Mouse (Mus musculus) MEL (cell line): Measurements from ENCODE around the gene Rasl11a.
A peak's percentile ranks its signal among the peaks of the same experiment; 100 is the strongest.

Experiments used
- CTCF ChIP-seq, 3 experiments: IDR thresholded peaks in 2 of 3; conservative IDR thresholded peaks in 1 of 3; 2 replicates each; pipeline ENCODE4 v1.5.1; 2011 to 2012; ENCODE audit warnings: low read length in 3 of 3, low read depth in 2 of 3, mild to moderate bottlenecking in 2 of 3, improper control_type of control experiment in 1 of 3, inconsistent platforms in 1 of 3, mixed read lengths in 1 of 3, moderate library complexity in 1 of 3; ENCODE audit not compliant: control insufficient read depth in 1 of 3, insufficient read depth in 1 of 3, poor library complexity in 1 of 3, severe bottlenecking in 1 of 3
- E2F4 ChIP-seq: IDR thresholded peaks from 2 replicates; pipeline ENCODE4 v1.6.1; 2011; ENCODE audit warnings: low read depth, low read length, improper control_type of control experiment, borderline replicate concordance
- ELF1 ChIP-seq: IDR thresholded peaks from 2 replicates; pipeline ENCODE4 v1.6.1; 2014; ENCODE audit warnings: low read depth, mild to moderate bottlenecking, inconsistent platforms, low read length, improper control_type of control experiment, moderate library complexity
- EP300 ChIP-seq, 2 experiments: IDR thresholded peaks; 2 replicates each; pipeline ENCODE4 v1.6.1; 2011; ENCODE audit warnings: improper control_type of control experiment in 2 of 2, low read length in 2 of 2, low read depth in 1 of 2, mild to moderate bottlenecking in 1 of 2
- GATA1 ChIP-seq: IDR thresholded peaks from 2 replicates; pipeline ENCODE4 v1.6.1; 2011; ENCODE audit warnings: low read depth, low read length, improper control_type of control experiment
- KAT2A ChIP-seq: conservative IDR thresholded peaks from 2 replicates; pipeline ENCODE4 v1.6.1; 2012; ENCODE audit warnings: low read depth, low read length, improper control_type of control experiment, inconsistent platforms
- POLR2A ChIP-seq, 2 experiments: IDR thresholded peaks; 2 replicates each; pipeline ENCODE4 v1.6.1; 2011 to 2012; ENCODE audit warnings: low read length in 2 of 2, mild to moderate bottlenecking in 2 of 2, control low read depth in 1 of 2, improper control_type of control experiment in 1 of 2, low read depth in 1 of 2, moderate library complexity in 1 of 2; ENCODE audit not compliant: control insufficient read depth in 1 of 2, insufficient read depth in 1 of 2, poor library complexity in 1 of 2
- RAD21 ChIP-seq: IDR thresholded peaks from 2 replicates; pipeline ENCODE4 v1.6.1; 2011; ENCODE audit warnings: mild to moderate bottlenecking, low read depth, low read length, improper control_type of control experiment
- TBP ChIP-seq: IDR thresholded peaks from 2 replicates; pipeline ENCODE4 v1.8.0; 2011; ENCODE audit warnings: low read depth, low read length, improper control_type of control experiment
- TCF12 ChIP-seq: IDR thresholded peaks from 2 replicates; pipeline ENCODE4 v1.6.1; 2014; ENCODE audit warnings: low read depth, mild to moderate bottlenecking, inconsistent platforms, low read length, improper control_type of control experiment, moderate library complexity
- USF1 ChIP-seq: IDR thresholded peaks from 2 replicates; pipeline ENCODE4 v1.6.1; 2014; ENCODE audit warnings: low read depth, mild to moderate bottlenecking, inconsistent platforms, low read length, improper control_type of control experiment, moderate library complexity
- ZC3H11A ChIP-seq: IDR thresholded peaks from 2 replicates; pipeline ENCODE4 v1.6.1; 2012; ENCODE audit warnings: low read depth, mild to moderate bottlenecking, inconsistent platforms, low read length, improper control_type of control experiment

GRCm38 (mm10) chr5:146832769-146833448 lies 12.0 kb upstream of the Rasl11a start, which contains the start of gene Rpl21:
- TF ChIP-seq POLR2A (IDR thresholded peaks at IDR 0.05; ENCODE audit: control insufficient read depth in 1 of 2, insufficient read depth in 1 of 2, low read depth in 1 of 2, low read length in 2 of 2, poor library complexity in 1 of 2) = peak; percentile 94 to 99
- peak; percentile 89 for TF ChIP-seq ELF1
- TF ChIP-seq TBP = peak; percentile 91
- peak in 1 of 3 experiments; percentile 28; a peak in 2 of 6 replicates for TF ChIP-seq CTCF (IDR thresholded peaks at IDR 0.05 in 2 of 3, conservative IDR thresholded peaks at IDR 0.05 in 1 of 3; ENCODE audit: control insufficient read depth in 1 of 3, insufficient read depth in 1 of 3, low read depth in 2 of 3, low read length in 3 of 3, poor library complexity in 1 of 3, severe bottlenecking in 1 of 3)
- no peak for TF ChIP-seq ZC3H11A
- TF ChIP-seq KAT2A = peak; percentile 61
- TF ChIP-seq EP300 (IDR thresholded peaks at IDR 0.05; ENCODE audit: low read depth in 1 of 2, low read length in 2 of 2) = no peak
- TF ChIP-seq E2F4 = no peak
- TF ChIP-seq GATA1 = no peak
- TF ChIP-seq USF1 = no peak
- no peak; the same call in 1 of the 2 replicates for TF ChIP-seq TCF12
- no peak for TF ChIP-seq RAD21
